Mouse (Mus musculus): ENCODE data around the gene Sgms1.

DNA sequence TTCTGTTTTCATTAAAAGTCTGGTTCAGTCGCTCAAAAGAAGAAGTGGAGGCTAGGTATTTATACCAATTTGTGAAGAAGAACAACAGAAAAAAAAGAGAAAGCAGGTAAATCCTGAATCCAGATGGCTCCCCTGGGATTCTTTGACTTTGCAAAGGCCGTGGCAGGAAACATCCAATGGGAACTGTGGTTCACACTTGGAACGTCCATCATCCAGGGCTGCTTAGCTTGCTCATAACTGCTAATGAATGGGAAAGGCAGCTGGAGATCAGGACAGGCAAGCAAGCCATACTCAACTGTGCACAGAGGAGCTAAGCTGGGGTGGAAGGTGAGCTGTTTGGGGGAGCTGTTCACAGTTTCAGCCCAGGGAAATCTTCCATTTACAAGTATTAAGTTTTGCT lies 115.8 kb downstream of the Sgms1 start:
- no peak for TF ChIP-seq CTCF (IDR thresholded peaks at IDR 0.05; ENCODE audit: control insufficient read depth, insufficient read depth, insufficient replicate concordance, low read depth, low read length)
- no peak for TF ChIP-seq POLR2A (IDR thresholded peaks at IDR 0.05; ENCODE audit: control insufficient read depth, low read depth, low read length)

Measured in testis, adult 2 months (tissue).